Mouse (Mus musculus) kidney, embryonic 16.5 days (tissue): Measurements from ENCODE around the gene Fndc3b. TPM values are rescaled to one million over a fixed set of nuclear protein-coding genes. Genes with fewer than 3 reads are reported as not detected.

ENCODE experiments used
- ATAC-seq: fragments of 200-750 bp; cut with Nextera tagmentation; 2 replicates; pipeline ENCODE4 v1.8.0; 2017; ENCODE audit warnings: moderate TSS enrichment; ENCODE audit not compliant: low FRiP score, low TSS enrichment
- H3K27ac ChIP-seq: fragments of 300-500 bp; sonication (generic); 2 replicates; pipeline ENCODE4 v1.5.1; 2014; ENCODE audit warnings: low read length
- H3K27me3 ChIP-seq: fragments of 300-500 bp; sonication (generic); 2 replicates; pipeline ENCODE4 v1.6.1; 2014; ENCODE audit warnings: low read length, control low read depth, mixed read lengths; ENCODE audit not compliant: insufficient read depth
- H3K36me3 ChIP-seq: fragments of 300-500 bp; sonication (generic); 2 replicates; pipeline ENCODE4 v1.6.1; 2014; ENCODE audit warnings: low read length, control low read depth, mixed read lengths; ENCODE audit not compliant: insufficient read depth
- H3K4me1 ChIP-seq: fragments of 300-500 bp; sonication (generic); 2 replicates; pipeline ENCODE4 v1.6.1; 2014; ENCODE audit warnings: low read length, control low read depth, mixed read lengths; ENCODE audit not compliant: insufficient read depth
- H3K4me2 ChIP-seq: fragments of 300-500 bp; sonication (generic); replicated peaks from 2 replicates; pipeline ENCODE4 v1.6.1; 2014; ENCODE audit warnings: low read depth, low read length
- H3K4me3 ChIP-seq: fragments of 300-500 bp; sonication (generic); 2 replicates; pipeline ENCODE4 v1.5.1; 2014; ENCODE audit warnings: mild to moderate bottlenecking, low read length
- H3K9ac ChIP-seq: fragments of 300-500 bp; sonication (generic); replicated peaks from 2 replicates; pipeline ENCODE4 v1.6.1; 2014; ENCODE audit warnings: low read length
- H3K9me3 ChIP-seq: fragments of 300-500 bp; sonication (generic); 2 replicates; pipeline ENCODE4 v1.6.1; 2016; ENCODE audit warnings: low read length, control low read depth
- WGBS: fragments of 180-500 bp; shearing (Covaris S2); extraction: QIAGEN DNeasy Blood & Tissue Kit; methylation state at CpG from one replicate; pipeline ENCODE4 v1.1.7; 2014; 5-methylcytosine and 5-hydroxymethylcytosine counted together
- polyA plus RNA-seq: library from polyadenylated mRNA; unstranded; fragments of >200 nt; fragmentation: Nextera tagmentation; extraction: Ambion mirVana; gene quantifications from 2 replicates; pipeline ENCODE4 v1.2.1, GENCODE M21; 2015

The Fndc3b gene
- polyA plus RNA-seq, 1 experiment from 2014 or later = 30.4 TPM

GRCm38 (mm10) chr3:27605613-27606012 is 105.5 kb downstream of the Fndc3b start:
- H3K4me1 ChIP-seq = peaks cover 46% of the 10 kb centered on the region
- no peak overlapping the region for H3K4me3 ChIP-seq
- no peak overlapping the region for H3K9ac ChIP-seq
- no peaks in the 10 kb centered on the region for H3K27me3 ChIP-seq
- H3K9me3 ChIP-seq = no peaks in the 10 kb centered on the region
- no peaks in the 10 kb centered on the region for H3K36me3 ChIP-seq
- no peak for ATAC-seq
- no peak overlapping the region for H3K4me2 ChIP-seq
- H3K27ac ChIP-seq = no peak overlapping the region
- WGBS = 91% methylated on average over 4 of the region's 4 CpGs

GRCm38 (mm10) chr3:27605081-27605480 is 106.0 kb downstream of the Fndc3b start:
- no peaks in the 10 kb centered on the region for H3K27me3 ChIP-seq
- H3K36me3 ChIP-seq = no peaks in the 10 kb centered on the region
- peaks cover 51% of the 10 kb centered on the region for H3K4me1 ChIP-seq
- H3K9ac ChIP-seq = no peak overlapping the region
- no peak overlapping the region for H3K4me3 ChIP-seq
- H3K27ac ChIP-seq = no peak overlapping the region
- 81% methylated on average over 3 of the region's 3 CpGs for WGBS
- no peak for ATAC-seq
- H3K9me3 ChIP-seq = no peaks in the 10 kb centered on the region
- H3K4me2 ChIP-seq = no peak overlapping the region

GRCm38 (mm10) chr3:27604629-27605028 is 106.5 kb downstream of the Fndc3b start:
- no peaks in the 10 kb centered on the region for H3K9me3 ChIP-seq
- 83% methylated on average over 4 of the region's 4 CpGs for WGBS
- no peak overlapping the region for H3K4me3 ChIP-seq
- ATAC-seq = no peak
- no peaks in the 10 kb centered on the region for H3K27me3 ChIP-seq
- no peak overlapping the region for H3K4me2 ChIP-seq
- H3K36me3 ChIP-seq = no peaks in the 10 kb centered on the region
- H3K9ac ChIP-seq = no peak overlapping the region
- no peak overlapping the region for H3K27ac ChIP-seq
- H3K4me1 ChIP-seq = peaks cover 52% of the 10 kb centered on the region

GRCm38 (mm10) chr3:27603905-27604620 is 107.0 kb downstream of the Fndc3b start:
- Histone ChIP-seq H3K27me3 (no peaks in the 10 kb centered on the region), H3K9me3 (no peaks in the 10 kb centered on the region), H3K27ac (peak overlapping the region; percentile 19), H3K36me3 (no peaks in the 10 kb centered on the region), H3K4me1 (peaks cover 55% of the 10 kb centered on the region), H3K4me2 (no peak overlapping the region), H3K4me3 (no peak overlapping the region), H3K9ac (no peak overlapping the region)
- no peak for ATAC-seq
- WGBS = 23% methylated on average over 13 of the region's 13 CpGs

GRCm38 (mm10) chr3:27600645-27601044 is 110.5 kb downstream of the Fndc3b start:
- no peaks in the 10 kb centered on the region for H3K36me3 ChIP-seq
- H3K4me1 ChIP-seq = peaks cover 38% of the 10 kb centered on the region
- no peak overlapping the region for H3K4me2 ChIP-seq
- no peaks in the 10 kb centered on the region for H3K9me3 ChIP-seq
- peak overlapping the region; percentile 35 for H3K27ac ChIP-seq
- 25% methylated on average over 7 of the region's 7 CpGs for WGBS
- no peak overlapping the region for H3K4me3 ChIP-seq
- no peaks in the 10 kb centered on the region for H3K27me3 ChIP-seq
- H3K9ac ChIP-seq = no peak overlapping the region
- peak; percentile 60; the same call in 1 of the 2 replicates for ATAC-seq

GRCm38 (mm10) chr3:27600197-27600596 is 110.9 kb downstream of the Fndc3b start:
- no peaks in the 10 kb centered on the region for H3K9me3 ChIP-seq
- peak overlapping the region; percentile 35; the same call in 1 of the 2 replicates for H3K27ac ChIP-seq
- peaks cover 38% of the 10 kb centered on the region for H3K4me1 ChIP-seq
- H3K4me2 ChIP-seq = no peak overlapping the region
- WGBS = 60% methylated on average over 4 of the region's 4 CpGs
- ATAC-seq = 0 out of 2 replicates have a peak, but pooled peaks have one; percentile 11
- no peak overlapping the region for H3K4me3 ChIP-seq
- no peaks in the 10 kb centered on the region for H3K27me3 ChIP-seq
- H3K36me3 ChIP-seq = no peaks in the 10 kb centered on the region
- H3K9ac ChIP-seq = no peak overlapping the region

GRCm38 (mm10) chr3:27598437-27599382 is 112.4 kb downstream of the Fndc3b start:
- Histone ChIP-seq H3K4me2 (no peak overlapping the region), H3K36me3 (no peaks in the 10 kb centered on the region), H3K27ac (0 out of 2 replicates have a peak overlapping the region, but pooled peaks have one; percentile 50), H3K9me3 (no peaks in the 10 kb centered on the region), H3K4me3 (no peak overlapping the region), H3K4me1 (peaks cover 26% of the 10 kb centered on the region), H3K9ac (no peak overlapping the region), H3K27me3 (no peaks in the 10 kb centered on the region)
- 75% methylated on average over 10 of the region's 11 CpGs for WGBS
- no peak for ATAC-seq

GRCm38 (mm10) chr3:27593485-27594138 is 117.5 kb downstream of the Fndc3b start:
- no peaks in the 10 kb centered on the region for H3K27me3 ChIP-seq
- H3K9ac ChIP-seq = no peak overlapping the region
- 79% methylated on average over 7 of the region's 7 CpGs for WGBS
- H3K4me2 ChIP-seq = no peak overlapping the region
- H3K4me3 ChIP-seq = no peak overlapping the region
- H3K4me1 ChIP-seq = peaks cover 12% of the 10 kb centered on the region
- no peak for ATAC-seq
- H3K9me3 ChIP-seq = no peaks in the 10 kb centered on the region
- no peaks in the 10 kb centered on the region; the same call in 1 of the 2 replicates for H3K36me3 ChIP-seq
- H3K27ac ChIP-seq = peak overlapping the region; percentile 33; the same call in 1 of the 2 replicates

GRCm38 (mm10) chr3:27592728-27593484 is 118.2 kb downstream of the Fndc3b start:
- H3K9ac ChIP-seq = no peak overlapping the region
- ATAC-seq = peak; percentile 67
- no peaks in the 10 kb centered on the region; the same call in 1 of the 2 replicates for H3K36me3 ChIP-seq
- no peak overlapping the region for H3K4me3 ChIP-seq
- 81% methylated on average over 11 of the region's 11 CpGs for whole genome bisulfite sequencing
- peaks cover 12% of the 10 kb centered on the region for H3K4me1 ChIP-seq
- H3K27me3 ChIP-seq = no peaks in the 10 kb centered on the region
- H3K9me3 ChIP-seq = no peaks in the 10 kb centered on the region
- H3K4me2 ChIP-seq = no peak overlapping the region
- H3K27ac ChIP-seq = peak overlapping the region; percentile 39
